Mouse (Mus musculus): ENCODE measurements around the gene Atxn7l1. TPM values are rescaled to one million over a fixed set of nuclear protein-coding genes. Genes with fewer than 3 reads are reported as not detected.
"Not testable (repeated sequence)": the region's sequence is repeated elsewhere in the genome, so short reads cannot be mapped to it uniquely, and the experiment has no call there.

Atxn7l1 gene
- polyA plus RNA-seq, 1 experiment from 2014 or later: 16.0 TPM

- H3K4me3 ChIP-seq (ENCODE audit: low read depth, low read length): no peak overlapping the region
- H3K27ac ChIP-seq (ENCODE audit: low read depth, low read length): no peak overlapping the region
- H3K4me1 ChIP-seq (replicated peaks; ENCODE audit: control insufficient read depth, insufficient read depth, low read length): no peaks in the 10 kb centered on the region
- H3K27me3 ChIP-seq (ENCODE audit: control insufficient read depth, insufficient read depth, low read length): no peaks in the 10 kb centered on the region
- H3K9ac ChIP-seq (ENCODE audit: low read length): no peak overlapping the region
- WGBS: 93% methylated on average over 7 of the region's 7 CpGs
- H3K9me3 ChIP-seq (ENCODE audit: control insufficient read depth, low read length): no peaks in the 10 kb centered on the region
- ATAC-seq (replicated peaks; ENCODE audit: low FRiP score) (no peak), DNase-seq (ENCODE audit: low spot score) (no peak)
- no peak overlapping the region for H3K4me2 ChIP-seq (ENCODE audit: low read depth, low read length, severe bottlenecking)
- no peaks in the 10 kb centered on the region for H3K36me3 ChIP-seq (ENCODE audit: control insufficient read depth, insufficient read depth, low read length)
Measured at GRCm38 (mm10) chr12:33156334-33157018, 9.0 kb downstream of the Atxn7l1 start.

- H3K4me1 ChIP-seq (replicated peaks; ENCODE audit: control insufficient read depth, insufficient read depth, low read length): no peaks in the 10 kb centered on the region
- H3K27ac ChIP-seq (ENCODE audit: low read depth, low read length): no peak overlapping the region
- DNase-seq (ENCODE audit: low spot score) (no peak), ATAC-seq (replicated peaks; ENCODE audit: low FRiP score) (no peak)
- no peak overlapping the region for H3K4me2 ChIP-seq (ENCODE audit: low read depth, low read length, severe bottlenecking)
- no peaks in the 10 kb centered on the region for H3K36me3 ChIP-seq (ENCODE audit: control insufficient read depth, insufficient read depth, low read length)
- 92% methylated on average over 8 of the region's 8 CpGs for WGBS
- H3K4me3 ChIP-seq (ENCODE audit: low read depth, low read length): no peak overlapping the region
- no peak overlapping the region for H3K9ac ChIP-seq (ENCODE audit: low read length)
- H3K27me3 ChIP-seq (ENCODE audit: control insufficient read depth, insufficient read depth, low read length): no peaks in the 10 kb centered on the region
- H3K9me3 ChIP-seq (ENCODE audit: control insufficient read depth, low read length): no peaks in the 10 kb centered on the region
Measured at GRCm38 (mm10) chr12:33158256-33158655, 10.8 kb downstream of the Atxn7l1 start.

GRCm38 (mm10) chr12:33160406-33160805 is 12.9 kb downstream of the Atxn7l1 start:
- no peak overlapping the region for H3K27ac ChIP-seq (ENCODE audit: low read depth, low read length)
- H3K9me3 ChIP-seq (ENCODE audit: control insufficient read depth, low read length): no peaks in the 10 kb centered on the region
- no peaks in the 10 kb centered on the region for H3K27me3 ChIP-seq (ENCODE audit: control insufficient read depth, insufficient read depth, low read length)
- WGBS: 85% methylated on average over 7 of the region's 7 CpGs
- H3K4me2 ChIP-seq (ENCODE audit: low read depth, low read length, severe bottlenecking): no peak overlapping the region
- no peak overlapping the region for H3K9ac ChIP-seq (ENCODE audit: low read length)
- H3K36me3 ChIP-seq (ENCODE audit: control insufficient read depth, insufficient read depth, low read length): no peaks in the 10 kb centered on the region
- H3K4me1 ChIP-seq (replicated peaks; ENCODE audit: control insufficient read depth, insufficient read depth, low read length): no peaks in the 10 kb centered on the region
- DNase-seq (ENCODE audit: low spot score) (no peak), ATAC-seq (replicated peaks; ENCODE audit: low FRiP score) (no peak)
- H3K4me3 ChIP-seq (ENCODE audit: low read depth, low read length): no peak overlapping the region

- DNase-seq (ENCODE audit: low spot score) (no peak), ATAC-seq (replicated peaks; ENCODE audit: low FRiP score) (no peak)
- 63% methylated on average over 12 of the region's 12 CpGs for WGBS
- H3K9ac ChIP-seq (ENCODE audit: low read length): no peak overlapping the region
- H3K27me3 ChIP-seq (ENCODE audit: control insufficient read depth, insufficient read depth, low read length): no peaks in the 10 kb centered on the region
- no peaks in the 10 kb centered on the region for H3K4me1 ChIP-seq (replicated peaks; ENCODE audit: control insufficient read depth, insufficient read depth, low read length)
- H3K36me3 ChIP-seq (ENCODE audit: control insufficient read depth, insufficient read depth, low read length): no peaks in the 10 kb centered on the region
- H3K4me2 ChIP-seq (ENCODE audit: low read depth, low read length, severe bottlenecking): no peak overlapping the region
- no peaks in the 10 kb centered on the region for H3K9me3 ChIP-seq (ENCODE audit: control insufficient read depth, low read length)
- no peak overlapping the region for H3K4me3 ChIP-seq (ENCODE audit: low read depth, low read length)
- no peak overlapping the region for H3K27ac ChIP-seq (ENCODE audit: low read depth, low read length)
Measured at GRCm38 (mm10) chr12:33162541-33162940, 15.0 kb downstream of the Atxn7l1 start.

GRCm38 (mm10) chr12:33164019-33164418 is 16.5 kb downstream of the Atxn7l1 start:
- DNase-seq (ENCODE audit: low spot score); H3K4me1 ChIP-seq (replicated peaks; ENCODE audit: control insufficient read depth, insufficient read depth, low read length); H3K4me3 ChIP-seq (ENCODE audit: low read depth, low read length); ATAC-seq (replicated peaks; ENCODE audit: low FRiP score); H3K27me3 ChIP-seq (ENCODE audit: control insufficient read depth, insufficient read depth, low read length); H3K9ac ChIP-seq (ENCODE audit: low read length); H3K9me3 ChIP-seq (ENCODE audit: control insufficient read depth, low read length); H3K36me3 ChIP-seq (ENCODE audit: control insufficient read depth, insufficient read depth, low read length); H3K27ac ChIP-seq (ENCODE audit: low read depth, low read length); H3K4me2 ChIP-seq (ENCODE audit: low read depth, low read length, severe bottlenecking): not testable (repeated sequence)
- WGBS: 84% methylated on average over 5 of the region's 5 CpGs

- Histone ChIP-seq H3K9me3 (ENCODE audit: control insufficient read depth, low read length) (no peaks in the 10 kb centered on the region), H3K4me3 (ENCODE audit: low read depth, low read length) (no peak overlapping the region), H3K4me2 (ENCODE audit: low read depth, low read length, severe bottlenecking) (no peak overlapping the region), H3K36me3 (ENCODE audit: control insufficient read depth, insufficient read depth, low read length) (no peaks in the 10 kb centered on the region), H3K4me1 (replicated peaks; ENCODE audit: control insufficient read depth, insufficient read depth, low read length) (no peaks in the 10 kb centered on the region), H3K27me3 (ENCODE audit: control insufficient read depth, insufficient read depth, low read length) (no peaks in the 10 kb centered on the region), H3K9ac (ENCODE audit: low read length) (no peak overlapping the region), H3K27ac (ENCODE audit: low read depth, low read length) (no peak overlapping the region)
- WGBS: 62% methylated on average over 8 of the region's 8 CpGs
- DNase-seq (ENCODE audit: low spot score) (no peak), ATAC-seq (replicated peaks; ENCODE audit: low FRiP score) (no peak; the same call in 1 of the 2 replicates)
Measured at GRCm38 (mm10) chr12:33166712-33167111, 19.2 kb downstream of the Atxn7l1 start.

- no peak for ATAC-seq (replicated peaks; ENCODE audit: low FRiP score)
- H3K27ac ChIP-seq (ENCODE audit: low read depth, low read length): no peak overlapping the region
- no peaks in the 10 kb centered on the region for H3K27me3 ChIP-seq (ENCODE audit: control insufficient read depth, insufficient read depth, low read length)
- no peak overlapping the region for H3K9ac ChIP-seq (ENCODE audit: low read length)
- no peaks in the 10 kb centered on the region for H3K4me1 ChIP-seq (replicated peaks; ENCODE audit: control insufficient read depth, insufficient read depth, low read length)
- DNase-seq (ENCODE audit: low spot score): no peak
- WGBS: 89% methylated on average over 5 of the region's 5 CpGs
- no peak overlapping the region for H3K4me2 ChIP-seq (ENCODE audit: low read depth, low read length, severe bottlenecking)
- no peak overlapping the region for H3K4me3 ChIP-seq (ENCODE audit: low read depth, low read length)
- no peaks in the 10 kb centered on the region for H3K9me3 ChIP-seq (ENCODE audit: control insufficient read depth, low read length)
- no peaks in the 10 kb centered on the region for H3K36me3 ChIP-seq (ENCODE audit: control insufficient read depth, insufficient read depth, low read length)
Measured at GRCm38 (mm10) chr12:33167545-33167944, 20.1 kb downstream of the Atxn7l1 start.

- no peaks in the 10 kb centered on the region for H3K9me3 ChIP-seq (ENCODE audit: control insufficient read depth, low read length)
- no peak overlapping the region for H3K4me2 ChIP-seq (ENCODE audit: low read depth, low read length, severe bottlenecking)
- H3K27me3 ChIP-seq (ENCODE audit: control insufficient read depth, insufficient read depth, low read length): no peaks in the 10 kb centered on the region
- H3K4me3 ChIP-seq (ENCODE audit: low read depth, low read length): no peak overlapping the region
- no peak overlapping the region for H3K27ac ChIP-seq (ENCODE audit: low read depth, low read length)
- DNase-seq (ENCODE audit: low spot score) (no peak), ATAC-seq (replicated peaks; ENCODE audit: low FRiP score) (no peak)
- no peak overlapping the region for H3K9ac ChIP-seq (ENCODE audit: low read length)
- H3K4me1 ChIP-seq (replicated peaks; ENCODE audit: control insufficient read depth, insufficient read depth, low read length): no peaks in the 10 kb centered on the region
- H3K36me3 ChIP-seq (ENCODE audit: control insufficient read depth, insufficient read depth, low read length): no peaks in the 10 kb centered on the region
- WGBS: 96% methylated on average over 2 of the region's 2 CpGs
Measured at GRCm38 (mm10) chr12:33168491-33168890, 21.0 kb downstream of the Atxn7l1 start.

GRCm38 (mm10) chr12:33169777-33170494 is 22.4 kb downstream of the Atxn7l1 start:
- no peak overlapping the region for H3K27ac ChIP-seq (ENCODE audit: low read depth, low read length)
- H3K27me3 ChIP-seq (ENCODE audit: control insufficient read depth, insufficient read depth, low read length): no peaks in the 10 kb centered on the region
- no peak overlapping the region for H3K9ac ChIP-seq (ENCODE audit: low read length)
- H3K36me3 ChIP-seq (ENCODE audit: control insufficient read depth, insufficient read depth, low read length): no peaks in the 10 kb centered on the region
- WGBS: 91% methylated on average over 11 of the region's 11 CpGs
- no peaks in the 10 kb centered on the region for H3K4me1 ChIP-seq (replicated peaks; ENCODE audit: control insufficient read depth, insufficient read depth, low read length)
- H3K4me2 ChIP-seq (ENCODE audit: low read depth, low read length, severe bottlenecking): no peak overlapping the region
- DNase-seq (ENCODE audit: low spot score) (peak; percentile 35), ATAC-seq (replicated peaks; ENCODE audit: low FRiP score) (no peak)
- no peaks in the 10 kb centered on the region for H3K9me3 ChIP-seq (ENCODE audit: control insufficient read depth, low read length)
- no peak overlapping the region for H3K4me3 ChIP-seq (ENCODE audit: low read depth, low read length)
